Mouse (Mus musculus) forebrain, embryonic 11.5 days (tissue): Measurements from ENCODE around the gene Hist3h2a. TPM values are rescaled to one million over a fixed set of nuclear protein-coding genes. Genes with fewer than 3 reads are reported as not detected.

ENCODE experiments used
- ATAC-seq: fragments of 200-750 bp; cut with Nextera tagmentation; replicated peaks from 2 replicates; pipeline ENCODE4 v1.8.0; 2017; ENCODE audit warnings: moderate TSS enrichment; ENCODE audit not compliant: low FRiP score
- DNase-seq: peaks from one replicate; pipeline ENCODE4 v3.0.0-alpha.2; 2017; ENCODE audit warnings: low spot score
- H3K27ac ChIP-seq: fragments of 300-500 bp; sonication (generic); 2 replicates; pipeline ENCODE4 v1.5.1; 2014; ENCODE audit warnings: low read depth, low read length
- H3K27me3 ChIP-seq: fragments of 300-500 bp; sonication (generic); 2 replicates; pipeline ENCODE4 v1.6.1; 2014; ENCODE audit warnings: mild to moderate bottlenecking, low read length, mixed read lengths; ENCODE audit not compliant: control insufficient read depth, insufficient read depth
- H3K36me3 ChIP-seq: fragments of 300-500 bp; sonication (generic); 2 replicates; pipeline ENCODE4 v1.6.1; 2014; ENCODE audit warnings: mild to moderate bottlenecking, low read length, moderate library complexity, mixed read lengths; ENCODE audit not compliant: control insufficient read depth, insufficient read depth
- H3K4me1 ChIP-seq: fragments of 300-500 bp; sonication (generic); replicated peaks from 2 replicates; pipeline ENCODE4 v1.6.1; 2014; ENCODE audit warnings: low read length, mixed read lengths; ENCODE audit not compliant: control insufficient read depth, insufficient read depth
- H3K4me2 ChIP-seq: fragments of 300-500 bp; sonication (generic); 2 replicates; pipeline ENCODE4 v1.6.1; 2014; ENCODE audit warnings: low read depth, mild to moderate bottlenecking, low read length, moderate library complexity, mixed read lengths; ENCODE audit not compliant: severe bottlenecking
- H3K4me3 ChIP-seq: fragments of 300-500 bp; sonication (generic); 2 replicates; pipeline ENCODE4 v1.5.1; 2014; ENCODE audit warnings: low read depth, low read length
- H3K9ac ChIP-seq: fragments of 300-500 bp; sonication (generic); 2 replicates; pipeline ENCODE4 v1.6.1; 2014; ENCODE audit warnings: low read length
- H3K9me3 ChIP-seq: fragments of 300-500 bp; sonication (generic); 2 replicates; pipeline ENCODE4 v1.6.1; 2016; ENCODE audit warnings: low read length, mixed read lengths; ENCODE audit not compliant: control insufficient read depth
- WGBS: fragments of 180-500 bp; shearing (Covaris S2); extraction: QIAGEN DNeasy Blood & Tissue Kit; methylation state at CpG from one replicate; pipeline ENCODE4 v1.1.7; 2014; 5-methylcytosine and 5-hydroxymethylcytosine counted together
- polyA plus RNA-seq: library from polyadenylated mRNA; unstranded; fragments of >200 nt; fragmentation: Nextera tagmentation; extraction: Ambion mirVana; gene quantifications from 2 replicates; pipeline ENCODE4 v1.2.1, GENCODE M21; 2014

The Hist3h2a gene
- polyA plus RNA-seq, 1 experiment from 2014 or later, result 52.9 TPM

DNA sequence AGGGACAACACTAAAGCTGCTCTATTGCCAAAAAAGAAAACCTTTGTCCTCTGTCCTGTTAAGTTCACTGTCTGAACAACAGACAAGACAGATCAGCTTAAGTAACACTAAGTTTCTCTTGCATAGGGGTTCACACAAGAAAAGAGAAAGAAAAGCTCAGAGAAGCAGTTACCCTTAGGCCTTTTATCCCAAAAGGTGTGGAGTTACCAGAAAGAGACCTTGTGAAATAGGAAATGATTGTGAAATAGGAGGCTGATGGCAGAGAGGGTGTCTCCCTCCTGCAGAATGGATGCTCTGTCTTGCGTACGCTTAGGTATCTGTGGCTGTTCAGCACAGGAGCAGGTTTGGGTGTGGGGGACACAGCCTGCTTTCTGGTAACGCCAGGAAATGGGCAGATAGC lies 24.7 kb downstream of the Hist3h2a start:
- Histone ChIP-seq H3K27me3 (no peaks in the 10 kb centered on the region), H3K27ac (no peak overlapping the region), H3K4me3 (peak overlapping the region; percentile 94), H3K9me3 (no peaks in the 10 kb centered on the region), H3K4me2 (peak overlapping the region; percentile 96), H3K9ac (peak overlapping the region; percentile 93), H3K4me1 (peaks cover 14% of the 10 kb centered on the region; the same call in 1 of the 2 replicates), H3K36me3 (no peaks in the 10 kb centered on the region; the same call in 1 of the 2 replicates)
- DNase-seq (no peak), ATAC-seq (no peak)
- WGBS, result 78% methylated on average over 3 of the region's 3 CpGs

GRCm38 (mm10) chr11:58979661-58980060 lies 25.2 kb downstream of the Hist3h2a start:
- H3K4me1 ChIP-seq, result peaks cover 14% of the 10 kb centered on the region; the same call in 1 of the 2 replicates
- no peaks in the 10 kb centered on the region for H3K9me3 ChIP-seq
- no peaks in the 10 kb centered on the region; the same call in 1 of the 2 replicates for H3K36me3 ChIP-seq
- H3K27me3 ChIP-seq, result no peaks in the 10 kb centered on the region
- H3K4me3 ChIP-seq, result no peak overlapping the region
- no peak for DNase-seq
- WGBS, result 83% methylated on average over 7 of the region's 7 CpGs
- H3K9ac ChIP-seq, result no peak overlapping the region; the same call in 1 of the 2 replicates
- no peak for ATAC-seq
- H3K27ac ChIP-seq, result no peak overlapping the region
- H3K4me2 ChIP-seq, result peak overlapping the region; percentile 96

GRCm38 (mm10) chr11:58980381-58980990 lies 26.0 kb downstream of the Hist3h2a start:
- Histone ChIP-seq H3K36me3 (no peaks in the 10 kb centered on the region; the same call in 1 of the 2 replicates), H3K4me2 (no peak overlapping the region), H3K4me3 (no peak overlapping the region), H3K4me1 (peaks cover 14% of the 10 kb centered on the region; the same call in 1 of the 2 replicates), H3K27ac (no peak overlapping the region), H3K27me3 (no peaks in the 10 kb centered on the region), H3K9ac (no peak overlapping the region), H3K9me3 (no peaks in the 10 kb centered on the region)
- no peak for DNase-seq
- WGBS, result 70% methylated on average over 5 of the region's 5 CpGs
- no peak for ATAC-seq

DNA sequence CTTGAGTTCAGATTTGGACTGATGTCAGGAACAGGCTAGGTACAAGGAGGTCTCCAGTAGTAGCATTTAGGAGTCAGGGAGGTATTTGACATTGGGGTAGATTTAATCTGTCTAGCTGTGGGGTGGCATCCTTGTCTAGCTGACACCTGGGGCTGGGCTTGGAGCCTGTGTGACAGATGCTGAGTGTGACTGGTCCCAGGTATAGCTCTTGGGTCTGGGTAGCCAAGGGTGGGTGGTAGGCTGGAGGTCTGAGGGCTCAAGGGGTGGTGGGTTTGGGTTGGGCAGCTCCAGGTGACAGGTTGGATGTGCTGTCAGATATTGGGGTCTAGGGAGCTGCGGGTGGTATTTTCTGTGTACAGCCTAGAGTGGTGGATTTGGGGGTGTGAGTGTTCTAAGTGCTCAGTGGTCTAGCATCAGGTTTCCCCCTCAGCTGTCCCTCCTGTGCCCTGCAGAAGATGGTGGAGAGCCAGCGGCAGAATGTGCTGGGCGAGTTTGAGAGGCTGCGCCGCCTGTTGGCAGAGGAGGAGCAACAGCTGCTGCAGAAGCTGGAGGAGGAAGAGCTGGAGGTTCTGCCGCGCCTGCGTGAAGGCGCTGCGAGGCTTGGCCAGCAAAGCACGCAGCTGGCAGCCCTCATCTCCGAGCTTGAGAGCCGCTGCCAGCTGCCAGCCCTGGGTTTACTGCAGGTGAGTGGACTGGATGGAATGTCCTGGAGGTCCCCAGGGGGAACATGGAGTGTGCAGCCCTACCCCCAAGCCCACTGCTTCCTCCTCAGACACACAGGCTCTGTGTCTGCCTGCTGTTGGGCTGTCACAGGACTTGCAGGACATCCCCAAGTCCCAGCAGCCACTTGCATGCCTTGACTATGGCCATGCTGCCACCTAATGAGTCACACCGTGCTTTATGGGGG lies 27.3 kb downstream of the Hist3h2a start:
- 55% methylated on average over 14 of the region's 14 CpGs for WGBS
- Histone ChIP-seq H3K27ac (no peak overlapping the region), H3K4me3 (no peak overlapping the region), H3K9ac (no peak overlapping the region), H3K27me3 (no peaks in the 10 kb centered on the region), H3K4me1 (peaks cover 14% of the 10 kb centered on the region; the same call in 1 of the 2 replicates), H3K36me3 (peaks cover 2% of the 10 kb centered on the region; the same call in 1 of the 2 replicates), H3K9me3 (no peaks in the 10 kb centered on the region), H3K4me2 (no peak overlapping the region)
- no peak for DNase-seq
- ATAC-seq, result no peak

DNA sequence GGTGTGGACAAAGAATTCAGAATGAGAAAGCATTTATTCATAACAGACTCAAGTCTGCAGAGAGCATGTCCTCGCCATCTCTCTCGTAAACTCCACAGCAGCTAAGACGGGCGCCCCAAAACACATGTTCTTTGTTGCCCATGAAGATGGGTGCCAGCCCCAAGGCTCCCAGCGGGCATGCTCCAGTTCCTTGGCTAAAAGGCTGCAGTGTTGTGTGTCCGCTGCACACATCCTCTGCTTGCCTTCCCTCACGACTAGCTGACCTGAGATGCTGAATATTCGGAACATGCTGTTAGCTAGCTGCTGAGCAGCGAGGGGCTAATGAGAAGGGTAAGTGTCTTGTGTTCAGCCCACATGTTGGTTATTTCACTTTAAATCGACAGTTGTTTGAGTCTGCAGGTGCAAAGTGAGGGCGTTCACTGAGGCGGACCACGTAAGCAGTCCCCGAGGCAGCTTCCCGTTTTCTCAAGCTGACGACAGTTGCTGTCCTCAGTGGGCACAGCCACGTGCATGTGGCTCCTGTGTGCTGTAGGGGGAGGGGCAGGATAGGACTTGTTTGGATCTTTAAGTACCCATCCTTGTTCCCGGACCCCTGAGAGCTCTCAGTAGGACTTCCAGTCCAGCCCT lies 28.1 kb downstream of the Hist3h2a start:
- no peak overlapping the region for H3K27ac ChIP-seq
- DNase-seq (no peak), ATAC-seq (no peak)
- no peak overlapping the region for H3K4me2 ChIP-seq
- WGBS, result 89% methylated on average over 18 of the region's 18 CpGs
- peaks cover 11% of the 10 kb centered on the region; the same call in 1 of the 2 replicates for H3K4me1 ChIP-seq
- peaks cover 2% of the 10 kb centered on the region; the same call in 1 of the 2 replicates for H3K36me3 ChIP-seq
- H3K9ac ChIP-seq, result no peak overlapping the region
- no peaks in the 10 kb centered on the region for H3K9me3 ChIP-seq
- no peaks in the 10 kb centered on the region for H3K27me3 ChIP-seq
- H3K4me3 ChIP-seq, result no peak overlapping the region

DNA sequence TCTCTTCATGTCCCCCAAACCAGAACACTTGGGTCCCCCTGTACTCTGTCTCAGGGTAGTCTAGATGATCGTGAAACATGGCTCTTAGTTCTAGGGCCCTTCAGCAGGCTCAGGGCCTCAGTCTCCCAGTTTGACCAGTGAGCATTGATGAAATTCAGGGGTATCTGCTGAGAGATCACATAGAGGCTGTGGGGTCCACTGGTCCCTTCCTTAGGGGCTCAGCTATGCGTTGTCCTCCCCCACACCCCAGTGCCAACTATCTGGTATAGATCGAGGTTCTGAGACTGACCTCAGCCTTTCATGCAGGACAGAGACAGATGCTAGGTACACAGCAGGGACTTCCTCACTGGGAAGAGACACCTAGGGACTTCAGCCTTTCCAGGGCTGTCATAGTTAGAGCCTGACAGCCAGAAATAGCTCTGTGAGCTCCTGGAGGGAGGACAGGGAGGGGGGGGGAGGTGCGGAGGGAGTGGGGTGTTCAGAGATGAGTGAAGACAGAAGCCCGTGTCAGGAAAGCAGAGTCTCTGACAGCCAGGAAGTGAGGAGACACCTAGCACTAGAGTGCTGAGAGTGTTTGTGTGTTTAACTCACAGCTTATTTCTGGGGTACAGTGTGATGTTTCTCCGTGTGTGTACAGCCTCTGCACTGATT lies 29.3 kb downstream of the Hist3h2a start:
- DNase-seq (no peak), ATAC-seq (no peak)
- Histone ChIP-seq H3K4me1 (peaks cover 10% of the 10 kb centered on the region; the same call in 1 of the 2 replicates), H3K27ac (no peak overlapping the region), H3K9me3 (no peaks in the 10 kb centered on the region), H3K4me3 (no peak overlapping the region), H3K27me3 (no peaks in the 10 kb centered on the region), H3K9ac (no peak overlapping the region), H3K4me2 (no peak overlapping the region), H3K36me3 (peaks cover 2% of the 10 kb centered on the region; the same call in 1 of the 2 replicates)
- WGBS, result 93% methylated on average over 6 of the region's 6 CpGs

GRCm38 (mm10) chr11:58984657-58985056 lies 30.2 kb downstream of the Hist3h2a start:
- DNase-seq, result no peak
- no peak overlapping the region for H3K4me3 ChIP-seq
- ATAC-seq, result no peak
- H3K27ac ChIP-seq, result no peak overlapping the region
- peaks cover 2% of the 10 kb centered on the region; the same call in 1 of the 2 replicates for H3K4me1 ChIP-seq
- peaks cover 2% of the 10 kb centered on the region for H3K36me3 ChIP-seq
- no peaks in the 10 kb centered on the region for H3K9me3 ChIP-seq
- no peak overlapping the region for H3K4me2 ChIP-seq
- WGBS, result 90% methylated on average over 7 of the region's 7 CpGs
- no peak overlapping the region for H3K9ac ChIP-seq
- no peaks in the 10 kb centered on the region for H3K27me3 ChIP-seq
